Mouse (Mus musculus) forebrain, embryonic 10.5 days (tissue): ENCODE results near the gene AC124108.1. TPM values are rescaled to one million over a fixed set of nuclear protein-coding genes. Genes with fewer than 3 reads are reported as not detected.

Source experiments
- DNase-seq: peaks from one replicate; pipeline ENCODE4 v3.0.0-alpha.2; 2017; ENCODE audit warnings: low spot score; ENCODE audit errors: extremely low spot score
- H3K27ac ChIP-seq: fragments of 300-500 bp; sonication (generic); 2 replicates; pipeline ENCODE4 v1.5.1; 2016; ENCODE audit warnings: mild to moderate bottlenecking
- H3K27me3 ChIP-seq: fragments of 300-500 bp; sonication (generic); 2 replicates; pipeline ENCODE4 v1.6.1; 2016; ENCODE audit warnings: mild to moderate bottlenecking; ENCODE audit not compliant: poor library complexity, severe bottlenecking
- H3K36me3 ChIP-seq: fragments of 300-500 bp; sonication (generic); replicated peaks from 2 replicates; pipeline ENCODE4 v1.6.1; 2016; ENCODE audit warnings: mild to moderate bottlenecking, moderate library complexity
- H3K4me1 ChIP-seq: fragments of 300-500 bp; sonication (generic); 2 replicates; pipeline ENCODE4 v1.6.1; 2016
- H3K4me3 ChIP-seq: fragments of 300-500 bp; sonication (generic); 2 replicates; pipeline ENCODE4 v1.5.1; 2016; ENCODE audit warnings: mild to moderate bottlenecking, moderate library complexity
- H3K9me3 ChIP-seq: fragments of 300-500 bp; sonication (generic); 2 replicates; pipeline ENCODE4 v1.6.1; 2016; ENCODE audit warnings: mild to moderate bottlenecking, moderate library complexity
- WGBS: fragments of 180-500 bp; shearing (Covaris S2); methylation state at CpG from one replicate; pipeline ENCODE4 v1.1.7; 2016; 5-methylcytosine and 5-hydroxymethylcytosine counted together
- polyA plus RNA-seq: library from polyadenylated mRNA; unstranded; fragments of >200 nt; fragmentation: Nextera tagmentation; extraction: Ambion mirVana; gene quantifications from 2 replicates; pipeline ENCODE4 v1.2.1, GENCODE M21; 2016

The AC124108.1 gene
- polyA plus RNA-seq, 1 experiment from 2014 or later: 3.3 TPM

DNA sequence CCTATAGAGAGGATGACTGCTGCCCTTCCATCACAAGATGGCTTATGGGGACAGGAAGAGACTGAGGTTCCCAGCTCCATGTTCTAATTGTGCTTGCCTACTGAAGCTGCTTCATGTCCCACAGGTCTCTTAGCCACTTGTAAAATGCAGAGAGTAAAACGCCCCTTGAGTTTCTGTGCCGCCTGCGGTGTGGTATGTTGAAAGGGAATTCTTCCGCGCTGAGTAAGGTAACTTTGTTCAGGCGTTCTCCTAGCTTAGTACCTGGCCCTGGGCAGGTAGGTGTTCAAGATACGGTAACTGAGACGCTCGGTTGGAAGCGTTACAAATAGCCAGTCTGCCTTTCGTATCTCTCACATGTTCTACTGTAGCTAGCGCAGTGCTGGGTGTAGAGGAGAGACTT, 20.4 kb downstream of the AC124108.1 start:
- no peak for DNase-seq
- H3K27me3 ChIP-seq: peaks cover 63% of the 10 kb centered on the region
- WGBS: 44% methylated on average over 12 of the region's 12 CpGs
- no peaks in the 10 kb centered on the region for H3K9me3 ChIP-seq
- H3K4me1 ChIP-seq: peaks cover 71% of the 10 kb centered on the region
- no peaks in the 10 kb centered on the region for H3K36me3 ChIP-seq
- 0 out of 2 replicates have a peak overlapping the region, but pooled peaks have one; percentile 51 for H3K4me3 ChIP-seq
- H3K27ac ChIP-seq: no peak overlapping the region

DNA sequence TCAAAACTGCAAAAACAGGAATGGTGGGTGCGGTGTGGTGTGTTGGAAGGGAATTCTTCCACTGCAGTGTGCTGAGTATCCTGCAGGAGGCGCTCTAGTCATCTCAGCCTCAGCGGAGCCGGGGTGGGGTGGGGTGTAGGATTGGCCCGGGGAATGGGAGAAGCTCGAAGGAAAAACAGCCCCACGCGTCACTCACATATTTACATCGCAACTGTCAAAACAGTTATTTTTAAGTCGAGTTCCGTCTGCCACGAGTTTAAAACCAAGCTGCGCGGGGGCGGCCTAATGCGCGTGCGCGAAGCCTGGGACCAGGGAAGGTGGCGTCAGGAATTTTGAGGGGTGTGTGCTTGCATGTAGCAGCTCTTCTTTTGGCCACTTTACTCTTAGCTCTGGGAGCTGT, 21.0 kb downstream of the AC124108.1 start:
- Histone ChIP-seq H3K4me3 (peak overlapping the region; percentile 51), H3K4me1 (peaks cover 66% of the 10 kb centered on the region), H3K27ac (peak overlapping the region; percentile 66; the same call in 1 of the 2 replicates), H3K36me3 (no peaks in the 10 kb centered on the region), H3K9me3 (no peaks in the 10 kb centered on the region), H3K27me3 (peaks cover 66% of the 10 kb centered on the region)
- peak; percentile 74 for DNase-seq
- 3% methylated on average over 20 of the region's 20 CpGs for WGBS

DNA sequence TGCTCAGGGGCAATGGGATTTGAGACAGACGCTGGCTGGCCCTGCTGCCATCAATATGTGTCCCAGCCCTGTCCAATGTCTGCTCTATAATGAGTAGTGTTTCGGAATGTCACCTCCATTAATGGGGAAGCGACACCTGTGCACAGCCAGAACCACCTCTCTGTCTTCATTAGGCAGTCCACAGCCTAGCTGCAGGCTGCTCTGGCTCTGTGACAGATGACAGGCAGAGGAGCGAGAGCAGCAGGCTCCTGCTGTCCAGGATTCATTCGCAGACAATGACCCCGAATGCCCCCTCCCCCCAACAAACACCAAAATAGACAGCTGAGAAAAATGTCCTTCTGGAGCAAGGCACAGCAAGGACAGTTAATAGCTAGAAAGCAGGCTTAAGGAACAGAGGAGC, 21.8 kb downstream of the AC124108.1 start:
- Histone ChIP-seq H3K4me3 (no peak overlapping the region), H3K27me3 (peaks cover 64% of the 10 kb centered on the region), H3K36me3 (no peaks in the 10 kb centered on the region), H3K9me3 (no peaks in the 10 kb centered on the region), H3K27ac (no peak overlapping the region), H3K4me1 (peaks cover 58% of the 10 kb centered on the region)
- 47% methylated on average over 6 of the region's 6 CpGs for WGBS
- no peak for DNase-seq

DNA sequence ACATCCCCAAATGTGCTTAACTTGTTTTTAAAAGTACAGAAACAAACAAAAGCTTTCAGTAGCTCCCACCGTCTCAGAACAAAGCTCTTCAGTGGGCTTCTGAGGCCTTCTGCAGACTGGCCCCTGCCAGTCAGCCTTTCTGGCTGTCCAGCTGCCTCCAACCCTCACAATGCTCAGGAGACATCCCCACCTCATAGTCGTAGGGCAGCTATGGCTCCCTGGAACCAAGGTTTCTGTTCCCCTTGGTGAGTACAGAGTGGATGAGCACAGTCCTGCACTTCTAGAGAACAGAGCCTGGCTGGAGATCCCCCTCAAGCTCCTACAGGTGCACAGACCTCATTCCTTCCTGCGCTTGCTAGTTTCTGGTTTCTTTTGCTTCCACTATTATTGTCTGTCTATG, 25.0 kb downstream of the AC124108.1 start:
- 67% methylated on average over 3 of the region's 3 CpGs for WGBS
- Histone ChIP-seq H3K4me3 (no peak overlapping the region), H3K9me3 (no peaks in the 10 kb centered on the region), H3K27ac (no peak overlapping the region), H3K36me3 (no peaks in the 10 kb centered on the region), H3K27me3 (peaks cover 47% of the 10 kb centered on the region), H3K4me1 (peaks cover 34% of the 10 kb centered on the region)
- no peak for DNase-seq

DNA sequence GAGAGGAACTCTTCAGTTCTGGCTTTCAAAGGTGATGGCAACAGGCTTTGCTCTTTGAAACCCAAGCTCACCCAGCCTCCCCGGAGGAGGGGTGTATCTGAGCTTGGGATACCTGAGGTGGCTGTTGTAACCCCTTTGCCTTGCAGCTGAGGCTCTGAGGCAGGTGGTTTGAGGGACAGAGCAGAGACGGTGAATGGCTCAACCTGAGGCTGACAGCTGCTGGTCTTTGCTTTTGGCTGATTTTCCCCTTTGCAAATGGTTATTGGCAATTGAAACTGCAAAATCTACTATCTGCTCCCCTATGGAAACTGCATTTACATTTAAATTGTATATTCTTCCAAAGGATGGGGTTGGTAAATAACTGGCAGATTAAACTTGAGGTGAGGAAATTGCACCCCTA, 30.4 kb downstream of the AC124108.1 start:
- Histone ChIP-seq H3K27me3 (peaks cover 21% of the 10 kb centered on the region), H3K4me1 (peaks cover 17% of the 10 kb centered on the region), H3K27ac (no peak overlapping the region), H3K36me3 (no peaks in the 10 kb centered on the region), H3K4me3 (no peak overlapping the region), H3K9me3 (no peaks in the 10 kb centered on the region)
- DNase-seq: no peak
- WGBS: 47% methylated on average over 2 of the region's 2 CpGs

DNA sequence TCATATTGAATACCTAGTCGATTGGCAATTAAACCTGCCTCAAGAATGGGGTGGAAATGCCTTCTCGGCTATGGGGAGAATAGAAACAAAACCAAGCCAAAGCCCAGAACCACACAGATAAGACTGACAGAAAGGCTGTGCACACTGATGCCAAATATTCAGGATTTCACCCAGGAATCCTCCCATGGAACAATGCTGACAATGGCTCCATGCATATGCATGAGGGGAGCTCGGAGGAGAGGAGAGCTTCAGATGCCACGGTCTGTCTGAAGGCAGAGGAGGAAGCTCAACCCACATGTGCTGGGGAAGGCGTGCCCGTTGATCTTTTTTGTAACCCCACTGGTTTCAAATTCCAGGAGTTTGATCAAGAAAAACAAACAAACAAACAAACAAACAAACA, 30.9 kb downstream of the AC124108.1 start:
- Histone ChIP-seq H3K27me3 (peaks cover 19% of the 10 kb centered on the region), H3K36me3 (no peaks in the 10 kb centered on the region), H3K4me1 (peaks cover 17% of the 10 kb centered on the region), H3K9me3 (no peaks in the 10 kb centered on the region), H3K27ac (no peak overlapping the region), H3K4me3 (no peak overlapping the region)
- DNase-seq: no peak
- 37% methylated on average over 6 of the region's 6 CpGs for WGBS

DNA sequence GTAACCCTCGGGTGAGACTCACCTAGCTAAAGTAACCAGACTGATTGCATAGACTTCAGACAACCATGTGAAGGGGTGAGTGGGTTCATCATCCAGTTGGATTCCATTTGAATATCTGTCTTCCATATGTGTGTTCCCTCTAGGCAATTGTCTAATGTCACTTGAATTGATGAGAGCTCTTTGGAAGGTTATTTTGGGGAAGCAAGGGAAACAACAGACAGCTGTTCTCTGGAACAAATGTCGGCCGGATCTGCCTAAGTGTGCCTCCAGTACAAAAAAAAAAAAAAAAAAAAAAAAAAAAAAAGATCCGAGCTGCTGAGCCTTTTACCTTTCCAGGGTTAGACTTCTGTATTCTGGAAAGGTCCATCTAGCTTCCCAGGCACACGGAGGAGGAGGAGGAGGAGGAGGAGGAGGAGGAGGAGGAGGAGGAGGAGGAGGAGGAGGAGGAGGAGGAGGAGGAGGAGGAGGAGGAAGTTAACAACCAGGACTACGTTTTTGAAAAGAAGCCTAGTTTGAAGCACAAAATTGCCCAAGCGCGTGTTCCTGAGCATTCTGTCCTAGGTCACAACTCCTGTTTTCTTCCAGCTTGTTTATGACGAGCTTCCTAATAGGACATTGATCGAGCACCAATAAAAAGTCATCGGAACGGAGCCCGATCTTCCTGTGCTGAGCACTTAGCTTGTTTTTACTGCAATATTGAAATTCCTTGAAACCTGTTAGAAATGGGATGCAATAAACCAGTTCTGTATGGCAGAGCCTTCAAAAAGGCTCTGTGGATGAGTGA, 35.2 kb downstream of the AC124108.1 start:
- Histone ChIP-seq H3K27me3 (peaks cover 10% of the 10 kb centered on the region), H3K36me3 (no peaks in the 10 kb centered on the region), H3K4me3 (no peak overlapping the region), H3K9me3 (no peaks in the 10 kb centered on the region), H3K27ac (no peak overlapping the region), H3K4me1 (peaks cover 11% of the 10 kb centered on the region)
- 89% methylated on average over 11 of the region's 13 CpGs for WGBS
- no peak for DNase-seq

DNA sequence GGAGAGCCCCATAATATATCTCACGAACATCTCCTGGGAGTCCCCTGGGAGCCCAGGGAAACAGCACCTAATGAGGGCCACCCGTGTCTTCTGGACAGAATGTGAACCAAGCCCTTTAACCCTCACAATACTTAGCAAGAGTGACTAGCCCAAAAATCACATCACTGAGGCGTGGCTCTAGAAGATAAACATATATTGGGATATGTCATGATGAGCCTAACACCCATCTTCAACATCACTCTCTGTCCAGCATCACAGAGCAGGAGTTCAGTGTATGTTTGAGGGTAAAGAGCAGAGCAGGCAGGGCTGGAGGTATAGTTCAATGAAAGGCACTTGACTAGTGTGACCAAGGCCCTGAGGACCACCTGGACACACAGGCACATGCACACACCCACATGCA, 38.4 kb downstream of the AC124108.1 start, which contains the start of gene Gm10188:
TSS of gene Gm10188 (minus strand) at position 101 of the 400 bp plus-strand sequence.
- H3K27me3 ChIP-seq: peaks cover 34% of the 10 kb centered on the region
- no peak within 1 kb of the TSS for H3K27ac ChIP-seq
- no peak for DNase-seq
- 94% methylated on average over 3 of the region's 3 CpGs for WGBS
- H3K36me3 ChIP-seq: no peaks in the 10 kb centered on the region
- no peaks in the 10 kb centered on the region for H3K9me3 ChIP-seq
- no peak within 1 kb of the TSS for H3K4me3 ChIP-seq
- H3K4me1 ChIP-seq: peaks cover 8% of the 10 kb centered on the region

DNA sequence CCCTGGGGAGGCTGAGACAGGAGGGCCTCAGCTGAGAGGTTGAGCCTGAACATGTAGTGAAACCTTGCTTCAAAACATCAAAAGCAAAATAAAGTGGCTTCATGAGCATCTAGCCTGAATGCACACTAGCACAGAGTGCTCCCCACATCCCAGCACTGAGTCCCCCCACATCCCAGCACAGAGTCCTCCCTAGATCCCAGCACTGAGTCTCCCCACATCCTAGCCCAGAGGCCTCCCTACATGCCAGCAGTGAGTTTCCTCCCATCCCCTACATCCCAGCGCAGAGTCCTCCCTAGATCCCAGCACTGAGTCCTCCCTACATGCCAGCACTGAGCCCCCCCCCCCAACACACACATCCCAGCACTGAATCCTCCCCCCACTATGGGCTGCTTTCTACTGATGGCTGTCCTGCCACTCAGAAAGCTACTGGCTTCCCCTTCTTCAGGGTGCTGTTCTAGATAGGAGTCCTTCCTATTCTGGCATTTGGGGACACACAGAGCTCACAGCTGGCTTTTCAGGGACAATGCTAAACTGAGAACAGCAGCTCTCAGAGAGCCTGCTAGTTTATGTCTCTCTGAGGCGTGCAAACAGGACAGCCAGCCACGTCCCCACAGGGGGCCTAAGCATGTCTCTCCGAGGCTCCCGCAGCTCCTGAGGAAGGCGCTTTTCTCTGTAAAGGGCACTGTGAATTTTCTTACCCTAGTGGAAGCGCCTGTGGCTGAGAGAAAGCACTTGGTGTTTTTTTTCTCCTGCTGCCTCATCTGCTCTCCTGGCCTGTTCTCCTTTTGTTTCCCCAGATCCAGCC, 40.4 kb downstream of the AC124108.1 start:
- H3K9me3 ChIP-seq: no peaks in the 10 kb centered on the region
- WGBS: 31% methylated on average over 7 of the region's 7 CpGs
- H3K4me3 ChIP-seq: no peak overlapping the region
- H3K36me3 ChIP-seq: no peaks in the 10 kb centered on the region
- peak overlapping the region; percentile 8; the same call in 1 of the 2 replicates for H3K27ac ChIP-seq
- DNase-seq: no peak
- peaks cover 8% of the 10 kb centered on the region for H3K4me1 ChIP-seq
- H3K27me3 ChIP-seq: peaks cover 42% of the 10 kb centered on the region

DNA sequence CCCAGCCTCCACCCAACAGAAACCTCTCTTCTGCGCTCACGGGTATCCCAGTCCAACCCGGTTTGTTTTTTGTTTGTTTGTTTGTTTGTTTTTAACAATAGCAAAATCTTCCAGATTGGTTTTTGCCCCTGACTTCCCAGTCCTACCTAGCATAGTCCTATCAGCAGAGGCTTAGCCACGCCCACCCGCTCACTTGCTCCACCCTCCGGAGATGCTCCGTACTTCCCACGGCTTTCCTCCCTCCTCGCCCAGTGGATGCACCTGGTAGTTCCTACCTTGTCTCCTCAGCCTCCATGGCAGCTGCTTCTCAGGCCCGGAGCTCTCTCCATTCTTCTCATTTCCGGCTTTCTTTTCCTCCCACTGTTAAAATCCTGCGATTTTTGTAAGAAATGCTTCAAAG, 42.3 kb downstream of the AC124108.1 start:
- Histone ChIP-seq H3K4me3 (no peak overlapping the region), H3K4me1 (peaks cover 8% of the 10 kb centered on the region), H3K9me3 (no peaks in the 10 kb centered on the region), H3K36me3 (no peaks in the 10 kb centered on the region), H3K27me3 (peaks cover 42% of the 10 kb centered on the region), H3K27ac (no peak overlapping the region)
- 21% methylated on average over 12 of the region's 12 CpGs for WGBS
- peak; percentile 52 for DNase-seq

DNA sequence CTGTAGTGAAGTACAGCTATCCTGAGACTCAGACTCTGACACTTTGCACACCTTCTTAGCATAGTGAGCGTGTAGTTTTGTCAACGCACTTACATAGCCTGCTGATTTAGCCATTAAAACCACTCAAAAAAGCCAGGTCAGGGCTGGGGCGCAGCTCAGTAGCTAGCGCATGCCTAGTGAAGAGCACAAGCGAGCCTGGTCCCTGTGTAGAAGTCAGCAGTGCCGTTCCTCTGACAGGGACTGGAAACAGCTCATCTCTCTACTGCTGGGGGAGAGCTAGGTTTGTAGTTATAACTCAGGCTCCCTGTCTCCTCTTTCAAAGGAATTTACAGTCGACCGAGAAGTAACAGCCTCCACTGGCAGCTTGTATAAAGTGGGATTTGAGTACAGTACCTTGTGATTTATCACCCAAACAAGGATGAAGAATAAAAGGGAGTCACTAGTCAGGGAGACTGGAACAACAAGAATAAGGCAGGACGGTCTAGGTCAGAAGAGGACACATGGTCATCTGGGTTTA, 43.6 kb downstream of the AC124108.1 start:
- Histone ChIP-seq H3K27ac (no peak overlapping the region), H3K9me3 (no peaks in the 10 kb centered on the region), H3K36me3 (no peaks in the 10 kb centered on the region), H3K27me3 (peaks cover 42% of the 10 kb centered on the region), H3K4me1 (peaks cover 8% of the 10 kb centered on the region), H3K4me3 (no peak overlapping the region)
- WGBS: 79% methylated on average over 9 of the region's 9 CpGs
- DNase-seq: no peak

DNA sequence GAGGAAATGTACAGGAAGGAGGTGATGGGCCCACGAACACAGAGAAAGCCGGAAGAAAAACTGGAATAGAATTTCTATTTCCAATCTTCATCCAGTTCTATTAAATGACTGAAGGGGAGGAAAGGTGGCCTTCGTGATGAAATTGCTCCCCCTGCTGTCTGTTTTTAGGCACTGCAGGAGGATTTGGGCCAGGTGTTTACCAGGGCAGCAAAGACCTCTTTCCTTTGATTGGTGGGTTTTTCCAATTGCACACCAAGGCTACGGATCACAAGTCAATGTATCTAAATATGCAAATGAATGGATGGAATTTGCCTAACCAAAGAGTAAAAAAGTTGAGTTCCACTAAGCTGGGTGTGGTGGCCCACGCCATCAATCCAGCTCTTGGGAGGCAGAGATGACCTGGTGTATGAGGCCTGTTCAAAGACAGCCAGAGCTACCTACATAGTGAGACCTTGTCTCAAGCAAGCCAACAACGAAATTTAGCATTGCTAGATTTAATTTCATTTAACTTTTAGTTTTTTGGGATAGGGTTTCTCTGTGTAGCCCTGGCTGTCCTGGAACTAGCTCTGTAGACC, 46.4 kb downstream of the AC124108.1 start:
- H3K9me3 ChIP-seq: no peaks in the 10 kb centered on the region
- H3K4me3 ChIP-seq: no peak overlapping the region
- H3K4me1 ChIP-seq: 0 out of 2 replicates have a peak, but pooled peaks cover 2% of the 10 kb centered on the region
- no peaks in the 10 kb centered on the region for H3K36me3 ChIP-seq
- DNase-seq: peak; percentile 57
- H3K27ac ChIP-seq: no peak overlapping the region
- H3K27me3 ChIP-seq: peaks cover 26% of the 10 kb centered on the region
- WGBS: 28% methylated on average over 6 of the region's 6 CpGs
